Mouse (Mus musculus): ENCODE measurements at regions not wholly inside any gene's neighbourhood (a gene's known extent, or its start where the extent isn't known, plus 50 kb on each side); places are given as distances from the start of the nearest gene placed in this dataset.

DNA sequence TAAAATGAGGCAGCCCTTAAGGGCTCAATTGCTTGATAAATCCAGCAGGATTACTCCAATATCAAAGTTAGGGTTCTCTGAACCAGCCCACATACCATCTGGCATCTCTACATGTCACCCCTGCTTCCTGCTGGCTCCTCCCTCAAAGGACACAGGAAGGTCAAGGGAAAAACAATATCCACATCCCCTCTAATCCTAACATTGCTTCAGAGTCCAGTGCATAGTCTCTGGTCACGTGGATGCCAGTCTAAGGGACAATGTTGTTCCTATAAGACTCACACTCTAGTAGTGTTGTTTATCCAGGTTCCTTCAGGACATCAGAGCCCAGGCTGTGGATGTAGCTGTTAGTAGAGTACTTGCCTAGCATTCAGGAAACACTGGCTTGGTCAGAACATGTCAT is 124.9 kb upstream of the Foxa2 start:
- ATAC-seq (ENCODE audit: low FRiP score, low read depth) (no peak), DNase-seq (ENCODE audit: low spot score) (no peak)
- no peak overlapping the region for H3K27ac ChIP-seq (replicated peaks; ENCODE audit: low read depth, low read length)
- WGBS = 45% methylated on average over 1 of the region's 1 CpGs
- no peaks in the 10 kb centered on the region for H3K36me3 ChIP-seq (ENCODE audit: control insufficient read depth, insufficient read depth, low read length)
- H3K27me3 ChIP-seq (ENCODE audit: control insufficient read depth, insufficient read depth, low read length) = no peaks in the 10 kb centered on the region
- no peak overlapping the region for H3K9ac ChIP-seq (ENCODE audit: low read depth, low read length, severe bottlenecking)
- no peaks in the 10 kb centered on the region for H3K4me1 ChIP-seq (ENCODE audit: control insufficient read depth, insufficient read depth, low read length)
- H3K9me3 ChIP-seq (ENCODE audit: control insufficient read depth, low read length) = no peaks in the 10 kb centered on the region
- H3K4me3 ChIP-seq (replicated peaks; ENCODE audit: low read length) = no peak overlapping the region
- TF ChIP-seq POLR2A (IDR thresholded peaks at IDR 0.05; ENCODE audit: borderline replicate concordance, extremely low read depth, insufficient read depth, insufficient read length) = no peak
- H3K4me2 ChIP-seq (replicated peaks; ENCODE audit: low read depth, low read length, severe bottlenecking) = no peak overlapping the region

- 78% methylated on average over 8 of the region's 8 CpGs for WGBS
- Histone ChIP-seq H3K27me3 (ENCODE audit: control insufficient read depth, insufficient read depth, low read length) (no peaks in the 10 kb centered on the region), H3K36me3 (ENCODE audit: control insufficient read depth, insufficient read depth, low read length) (no peaks in the 10 kb centered on the region), H3K27ac (replicated peaks; ENCODE audit: low read depth, low read length) (no peak overlapping the region), H3K4me3 (replicated peaks; ENCODE audit: low read length) (no peak overlapping the region), H3K9ac (ENCODE audit: low read depth, low read length, severe bottlenecking) (no peak overlapping the region), H3K4me1 (ENCODE audit: control insufficient read depth, insufficient read depth, low read length) (no peaks in the 10 kb centered on the region), H3K9me3 (ENCODE audit: control insufficient read depth, low read length) (no peaks in the 10 kb centered on the region), H3K4me2 (replicated peaks; ENCODE audit: low read depth, low read length, severe bottlenecking) (no peak overlapping the region)
- DNase-seq (ENCODE audit: low spot score) = no peak
- no peak for TF ChIP-seq POLR2A (IDR thresholded peaks at IDR 0.05; ENCODE audit: borderline replicate concordance, extremely low read depth, insufficient read depth, insufficient read length)
- no peak for ATAC-seq (ENCODE audit: low FRiP score, low read depth)
Measured at GRCm38 (mm10) chr2:148175251-148175927, 128.6 kb upstream of the Foxa2 start.

- TF ChIP-seq POLR2A (IDR thresholded peaks at IDR 0.05; ENCODE audit: borderline replicate concordance, extremely low read depth, insufficient read depth, insufficient read length) = no peak
- H3K4me2 ChIP-seq (replicated peaks; ENCODE audit: low read depth, low read length, severe bottlenecking) = no peak overlapping the region
- H3K36me3 ChIP-seq (ENCODE audit: control insufficient read depth, insufficient read depth, low read length) = no peaks in the 10 kb centered on the region
- WGBS = 75% methylated on average over 2 of the region's 2 CpGs
- no peaks in the 10 kb centered on the region for H3K27me3 ChIP-seq (ENCODE audit: control insufficient read depth, insufficient read depth, low read length)
- H3K4me1 ChIP-seq (ENCODE audit: control insufficient read depth, insufficient read depth, low read length) = peaks cover 4% of the 10 kb centered on the region; the same call in 1 of the 2 replicates
- H3K4me3 ChIP-seq (replicated peaks; ENCODE audit: low read length) = no peak overlapping the region
- H3K27ac ChIP-seq (replicated peaks; ENCODE audit: low read depth, low read length) = no peak overlapping the region
- ATAC-seq (ENCODE audit: low FRiP score, low read depth) (0 out of 2 replicates have a peak, but pooled peaks have one; percentile 44), DNase-seq (ENCODE audit: low spot score) (no peak)
- H3K9me3 ChIP-seq (ENCODE audit: control insufficient read depth, low read length) = no peaks in the 10 kb centered on the region
- no peak overlapping the region for H3K9ac ChIP-seq (ENCODE audit: low read depth, low read length, severe bottlenecking)
Measured at GRCm38 (mm10) chr2:148180245-148180644, 133.5 kb upstream of the Foxa2 start.

DNA sequence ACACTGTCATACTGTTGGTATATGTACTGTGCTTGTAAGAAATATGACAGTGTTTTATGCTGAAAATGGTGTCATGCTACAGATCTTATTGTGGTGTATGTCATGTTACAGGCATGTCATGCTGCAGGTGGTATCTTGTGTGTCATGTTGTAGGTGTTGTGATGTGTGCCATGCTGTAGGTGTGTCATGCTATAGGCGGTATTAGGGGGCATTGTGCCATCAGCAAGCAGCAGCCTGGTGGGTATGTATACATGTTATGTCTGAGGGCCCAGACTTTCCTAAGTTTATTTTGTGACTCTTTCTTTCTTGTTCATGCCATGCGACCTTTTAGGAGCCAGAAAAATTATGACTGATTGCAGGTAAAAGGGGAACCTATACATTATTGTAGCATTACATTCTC is 134.7 kb upstream of the Foxa2 start:
- DNase-seq (ENCODE audit: low spot score) = no peak
- TF ChIP-seq POLR2A (IDR thresholded peaks at IDR 0.05; ENCODE audit: borderline replicate concordance, extremely low read depth, insufficient read depth, insufficient read length) = no peak
- H3K27me3 ChIP-seq (ENCODE audit: control insufficient read depth, insufficient read depth, low read length) = no peaks in the 10 kb centered on the region
- H3K36me3 ChIP-seq (ENCODE audit: control insufficient read depth, insufficient read depth, low read length) = no peaks in the 10 kb centered on the region
- H3K4me1 ChIP-seq (ENCODE audit: control insufficient read depth, insufficient read depth, low read length) = peaks cover 4% of the 10 kb centered on the region
- 92% methylated on average over 2 of the region's 2 CpGs for WGBS
- H3K4me3 ChIP-seq (replicated peaks; ENCODE audit: low read length) = no peak overlapping the region
- no peaks in the 10 kb centered on the region for H3K9me3 ChIP-seq (ENCODE audit: control insufficient read depth, low read length)
- ATAC-seq (ENCODE audit: low FRiP score, low read depth) = no peak
- H3K9ac ChIP-seq (ENCODE audit: low read depth, low read length, severe bottlenecking) = no peak overlapping the region
- H3K27ac ChIP-seq (replicated peaks; ENCODE audit: low read depth, low read length) = no peak overlapping the region
- H3K4me2 ChIP-seq (replicated peaks; ENCODE audit: low read depth, low read length, severe bottlenecking) = no peak overlapping the region

DNA sequence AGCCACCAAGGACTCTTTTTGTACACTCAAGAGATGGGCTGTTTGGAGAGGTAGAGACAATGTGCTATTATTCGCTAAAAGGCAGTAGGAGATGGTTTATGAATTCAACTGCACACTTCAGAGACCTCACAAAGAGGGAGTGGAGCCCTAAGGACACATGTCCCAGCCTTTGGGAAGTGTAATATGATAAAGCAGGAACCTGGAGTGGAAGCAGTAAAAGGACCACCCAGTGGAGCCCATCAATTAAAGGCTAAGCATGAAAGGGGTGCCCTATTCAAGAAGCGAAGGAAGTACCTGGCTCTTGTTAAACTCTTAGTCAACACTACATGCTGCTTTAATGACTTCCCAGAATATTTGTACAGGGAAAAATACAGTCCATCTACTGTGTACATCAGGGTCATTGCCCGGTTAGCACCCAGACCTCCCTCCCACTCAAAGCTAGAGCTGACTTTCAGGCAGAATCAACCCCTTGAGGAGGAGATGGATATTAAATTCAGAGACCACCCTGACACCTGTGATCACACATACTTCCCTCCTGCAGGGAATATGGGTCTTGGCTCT is 135.8 kb upstream of the Foxa2 start:
- DNase-seq (ENCODE audit: low spot score) (no peak), ATAC-seq (ENCODE audit: low FRiP score, low read depth) (peak; percentile 36; the same call in 1 of the 2 replicates)
- WGBS = 37% methylated on average over 3 of the region's 3 CpGs
- H3K27ac ChIP-seq (replicated peaks; ENCODE audit: low read depth, low read length) = no peak overlapping the region
- H3K4me1 ChIP-seq (ENCODE audit: control insufficient read depth, insufficient read depth, low read length) = peaks cover 4% of the 10 kb centered on the region
- H3K9me3 ChIP-seq (ENCODE audit: control insufficient read depth, low read length) = no peaks in the 10 kb centered on the region
- TF ChIP-seq POLR2A (IDR thresholded peaks at IDR 0.05; ENCODE audit: borderline replicate concordance, extremely low read depth, insufficient read depth, insufficient read length) = no peak
- no peaks in the 10 kb centered on the region for H3K36me3 ChIP-seq (ENCODE audit: control insufficient read depth, insufficient read depth, low read length)
- no peaks in the 10 kb centered on the region for H3K27me3 ChIP-seq (ENCODE audit: control insufficient read depth, insufficient read depth, low read length)
- H3K4me3 ChIP-seq (replicated peaks; ENCODE audit: low read length) = no peak overlapping the region
- no peak overlapping the region for H3K9ac ChIP-seq (ENCODE audit: low read depth, low read length, severe bottlenecking)
- no peak overlapping the region for H3K4me2 ChIP-seq (replicated peaks; ENCODE audit: low read depth, low read length, severe bottlenecking)

All from limb, embryonic 14.5 days (tissue).